Mouse (Mus musculus) cerebellum, adult 9-11 months (tissue): ENCODE data around the gene St13.

Experiments
- DNase-seq: peaks from one replicate; pipeline ENCODE4 v3.0.0; 2022

St13 gene

DNA sequence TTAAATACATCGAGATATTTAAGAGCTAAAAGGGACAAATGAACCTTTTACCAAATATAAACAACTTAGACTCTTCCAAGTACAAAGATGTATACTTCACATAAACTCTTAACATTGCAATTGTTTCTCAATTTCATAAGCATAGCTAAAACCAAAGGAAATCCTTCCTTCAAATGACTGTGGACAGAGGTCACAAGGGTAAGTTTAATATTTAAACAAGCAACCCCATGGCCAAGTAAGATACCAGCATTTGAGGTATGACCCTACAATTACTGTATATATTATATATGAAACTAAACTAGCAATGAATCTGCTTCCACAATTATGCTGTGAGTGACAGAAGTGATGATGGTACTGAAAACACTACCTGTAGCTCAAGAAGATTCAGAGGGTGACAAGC lies 35.6 kb downstream of the St13 start:
- DNase-seq: no peak

DNA sequence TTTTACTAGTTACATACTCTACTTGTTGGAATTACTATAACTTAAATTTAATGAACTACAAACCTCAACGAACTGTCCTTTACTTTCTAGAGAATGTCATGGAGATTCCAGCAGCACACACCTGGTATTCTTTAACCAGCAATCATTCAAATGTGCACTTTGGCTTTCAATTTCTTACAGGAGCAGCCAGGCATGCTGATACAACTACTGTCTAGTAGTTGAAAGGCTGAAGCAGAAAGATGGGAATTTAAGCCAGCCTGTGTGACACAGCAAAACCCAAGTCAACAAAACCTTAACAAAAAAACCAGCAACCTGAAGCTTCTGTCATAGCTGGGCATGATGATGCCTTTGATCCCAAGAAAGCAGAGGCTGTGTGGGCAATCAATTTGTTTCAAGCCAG lies 37.4 kb downstream of the St13 start:
- DNase-seq: no peak

DNA sequence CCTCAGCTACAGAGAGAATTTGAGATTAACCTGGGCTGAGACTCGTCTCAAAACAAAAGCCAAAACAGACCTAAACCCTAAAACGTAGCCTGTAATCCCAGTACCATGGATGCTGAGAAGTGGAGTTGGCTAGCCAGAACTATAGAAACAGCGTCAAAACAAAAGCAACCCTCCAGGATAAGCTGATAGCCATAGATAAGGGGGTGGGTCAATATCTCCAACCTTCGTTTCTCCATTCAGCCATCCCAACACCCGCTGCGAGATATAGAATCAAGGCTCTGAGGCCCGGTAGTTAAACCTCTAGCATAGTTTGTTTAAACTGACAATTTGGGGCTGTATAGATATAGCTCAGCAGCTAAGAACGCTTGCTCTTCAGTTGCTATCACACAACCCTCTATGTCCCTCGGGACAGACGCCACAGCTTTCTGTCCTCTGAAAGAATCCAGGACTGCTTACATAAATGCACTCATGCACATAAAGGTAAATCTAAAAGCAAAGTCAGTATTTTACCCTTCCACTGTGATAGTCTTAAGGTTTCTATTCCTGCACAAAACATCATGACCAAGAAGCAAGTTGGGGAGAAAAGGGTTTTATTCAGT lies 38.4 kb downstream of the St13 start:
- no peak for DNase-seq

DNA sequence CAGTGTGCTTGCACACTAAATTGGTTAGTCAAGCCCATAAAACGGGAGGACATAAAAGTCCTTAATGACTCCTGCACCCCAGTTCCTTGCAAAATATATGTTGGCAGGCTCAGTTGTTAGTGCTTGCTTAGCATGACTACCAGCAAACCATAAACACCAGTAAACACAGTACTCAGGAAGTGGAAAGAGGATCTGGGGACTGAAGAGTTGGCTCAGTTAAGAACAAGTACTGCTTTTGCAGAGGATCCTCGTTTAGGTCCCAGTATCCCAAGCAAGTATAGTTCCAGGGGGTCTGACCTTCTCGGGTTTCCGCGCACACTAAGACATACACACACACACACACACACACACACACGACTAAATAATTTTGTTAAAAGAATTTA lies 38.9 kb downstream of the St13 start:
- DNase-seq: no peak

DNA sequence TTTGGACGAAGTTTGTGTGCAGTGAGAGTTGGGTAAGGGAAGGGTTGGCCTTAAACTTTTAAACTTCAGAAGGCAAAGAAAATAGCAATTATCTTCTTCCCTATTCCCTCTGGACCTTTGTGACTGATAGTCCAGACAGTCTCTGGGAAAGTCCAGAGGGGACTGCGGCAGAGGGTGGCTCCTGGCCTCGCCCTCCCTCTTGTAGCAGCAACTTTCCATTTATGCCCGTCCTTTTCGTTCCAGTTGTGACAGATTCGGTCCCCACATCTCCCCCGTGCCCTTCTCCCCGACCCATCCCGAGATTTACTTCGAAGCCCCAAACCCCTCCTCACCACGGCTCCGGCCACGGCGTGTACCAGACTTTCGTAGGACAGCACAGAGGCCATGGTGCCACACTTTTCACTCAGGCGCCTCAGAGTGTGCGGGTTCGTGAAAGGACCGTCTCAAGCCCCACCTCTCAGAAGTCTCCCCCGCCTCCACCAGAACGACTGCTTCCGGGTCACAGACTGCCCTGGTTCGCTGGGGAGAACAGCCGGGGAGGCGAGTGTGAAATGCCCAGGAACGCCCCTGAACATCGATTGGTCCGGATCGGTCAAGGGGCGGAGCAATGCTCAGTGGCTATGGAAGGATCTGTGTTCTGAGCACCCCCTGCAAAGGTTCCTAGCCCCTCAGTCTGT lies 39.4 kb downstream of the St13 start, which contains the start of gene Slc25a17:
Slc25a17 (minus strand) TSS at position 468 of the 677 bp plus-strand sequence.
- peak; percentile 95 for DNase-seq

DNA sequence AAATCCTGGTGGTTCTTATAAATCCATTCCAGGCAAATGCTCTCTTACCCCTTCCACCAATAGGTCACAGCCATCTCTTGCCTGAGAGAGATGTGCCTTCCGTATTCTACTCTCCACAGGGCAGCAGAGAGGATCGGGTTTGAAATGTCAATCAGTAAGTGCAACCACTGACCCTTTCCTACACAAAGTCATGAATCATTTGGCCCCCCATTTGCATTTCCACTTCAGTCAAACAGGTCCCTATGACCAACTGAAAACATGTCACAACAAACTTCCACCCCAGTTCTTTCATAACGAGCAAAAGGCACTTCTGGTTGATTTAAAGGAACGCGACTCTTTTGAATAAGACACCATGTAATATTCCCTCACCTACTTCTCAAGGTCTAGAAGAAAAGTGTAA lies 40.5 kb downstream of the St13 start:
- no peak for DNase-seq

DNA sequence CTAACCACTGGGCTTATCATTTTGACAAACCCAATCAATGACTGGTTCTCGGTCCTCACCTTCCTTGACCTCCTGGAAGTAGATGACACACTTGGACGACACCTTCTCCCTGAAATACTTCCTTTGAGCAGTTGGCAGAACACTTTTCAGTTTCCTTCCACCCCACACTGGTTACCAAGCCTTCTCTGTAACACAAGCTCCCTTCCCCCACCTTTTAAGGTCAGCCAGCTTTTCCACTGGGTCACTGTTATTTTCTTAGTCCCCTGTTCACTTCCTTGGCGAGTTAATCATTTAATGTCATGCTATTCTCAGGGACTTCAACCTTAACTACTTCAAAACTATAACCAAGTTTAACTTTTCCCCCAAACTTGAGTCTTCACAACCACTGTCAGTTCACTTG lies 40.9 kb downstream of the St13 start:
- no peak for DNase-seq

DNA sequence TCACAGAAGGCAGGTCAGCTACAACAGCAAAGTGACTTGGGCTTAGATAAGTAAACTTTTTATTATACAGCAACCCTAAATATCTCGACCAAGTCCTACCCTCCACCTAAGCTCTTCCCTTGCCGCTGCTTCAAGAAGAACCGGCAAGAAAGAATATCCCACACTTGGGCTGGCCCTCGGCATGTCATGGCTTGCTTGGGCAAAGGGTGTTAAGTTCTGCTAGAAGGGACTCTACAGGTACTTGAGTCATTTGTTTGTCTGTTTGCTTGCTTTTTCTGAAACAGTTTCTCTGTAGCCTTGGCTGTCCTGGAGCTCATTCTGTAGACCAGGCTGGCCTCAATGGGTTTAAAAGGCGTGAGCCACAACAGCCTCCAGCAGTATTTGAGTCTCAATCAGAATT lies 42.9 kb downstream of the St13 start:
- no peak for DNase-seq

DNA sequence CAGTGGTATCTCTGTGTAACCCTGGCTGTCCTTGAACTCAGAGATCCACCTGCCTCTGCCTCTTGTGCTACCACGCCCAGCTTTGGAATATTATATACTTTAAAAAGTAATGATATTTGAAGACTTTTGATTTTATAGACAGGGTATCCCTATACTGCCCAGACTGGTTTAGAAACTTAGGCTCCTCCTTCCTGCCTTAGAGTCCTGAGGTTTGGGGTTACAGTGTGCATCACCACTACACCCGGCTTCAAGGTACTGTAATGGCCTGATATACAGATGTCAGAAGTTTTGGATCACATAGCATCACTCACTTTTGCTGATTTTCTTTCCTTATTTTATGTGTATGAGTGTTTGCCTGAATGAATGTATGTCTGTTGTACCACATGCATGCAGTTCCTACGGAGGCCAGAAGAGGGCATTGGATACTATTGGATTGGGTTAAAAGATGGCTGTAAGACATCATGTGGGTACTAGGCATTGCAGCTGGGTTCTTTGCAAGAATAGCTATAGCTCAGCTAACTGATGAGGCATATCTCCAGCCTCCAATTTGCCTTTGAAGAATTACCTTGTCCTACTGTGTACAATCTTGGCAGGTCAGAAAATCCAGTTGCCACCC lies 44.6 kb downstream of the St13 start:
- DNase-seq: no peak

DNA sequence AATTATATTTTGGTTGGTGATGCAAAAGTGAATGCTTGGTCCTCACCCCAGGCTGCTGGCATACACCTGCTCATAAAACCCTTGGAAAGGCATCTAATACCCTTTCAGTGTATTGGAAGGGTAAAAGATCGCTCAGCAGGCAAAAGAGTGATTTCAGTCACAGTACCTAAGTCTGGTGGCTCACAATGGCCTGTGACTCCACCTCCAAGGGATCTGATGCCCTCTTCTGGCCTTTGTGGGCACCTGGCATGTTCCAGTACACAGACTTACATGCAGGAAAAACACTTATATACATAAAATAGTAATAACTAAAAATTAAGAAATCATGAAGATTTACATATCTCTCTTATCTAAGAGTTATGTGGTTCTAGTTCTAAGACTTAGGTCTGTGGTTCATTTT lies 47.2 kb downstream of the St13 start:
- no peak for DNase-seq

DNA sequence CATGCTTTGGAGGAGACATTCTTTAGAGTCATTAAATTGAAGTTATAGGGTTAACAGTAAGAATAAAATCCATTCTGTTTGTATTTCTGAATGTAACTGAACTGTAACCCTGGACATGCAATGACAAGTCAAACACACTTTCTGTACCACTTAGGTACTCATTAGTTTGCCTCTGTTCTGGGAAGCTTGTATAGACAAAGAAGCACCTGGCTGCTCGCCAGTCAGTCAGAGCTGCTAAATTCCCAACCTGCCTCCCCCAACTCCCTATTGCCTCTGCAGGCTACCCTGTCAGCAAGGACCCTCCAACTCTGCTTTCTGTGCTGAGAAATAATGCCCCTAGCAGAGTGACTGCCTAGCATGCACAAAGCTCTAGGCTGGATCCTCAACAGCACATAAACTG lies 49.5 kb downstream of the St13 start:
- no peak for DNase-seq

DNA sequence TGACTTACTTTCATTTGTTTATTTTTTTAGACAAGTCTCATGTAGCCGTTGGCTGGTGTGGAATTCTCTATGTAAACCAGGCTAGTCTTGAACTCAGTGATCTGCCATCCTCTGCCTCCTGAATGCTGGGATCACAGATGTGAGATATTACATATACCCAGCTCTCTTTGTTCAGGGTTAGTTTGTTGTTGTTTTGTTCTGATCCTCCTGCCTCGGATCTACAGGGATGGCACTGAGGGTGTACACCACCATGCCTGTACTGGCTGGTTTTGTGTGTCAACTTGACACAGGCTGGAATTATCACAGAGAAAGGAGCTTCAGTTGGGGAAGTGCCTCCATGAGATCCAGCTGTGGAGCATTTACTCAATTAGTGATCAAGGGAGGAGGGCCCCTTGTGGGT lies 51.5 kb downstream of the St13 start:
- DNase-seq: no peak

DNA sequence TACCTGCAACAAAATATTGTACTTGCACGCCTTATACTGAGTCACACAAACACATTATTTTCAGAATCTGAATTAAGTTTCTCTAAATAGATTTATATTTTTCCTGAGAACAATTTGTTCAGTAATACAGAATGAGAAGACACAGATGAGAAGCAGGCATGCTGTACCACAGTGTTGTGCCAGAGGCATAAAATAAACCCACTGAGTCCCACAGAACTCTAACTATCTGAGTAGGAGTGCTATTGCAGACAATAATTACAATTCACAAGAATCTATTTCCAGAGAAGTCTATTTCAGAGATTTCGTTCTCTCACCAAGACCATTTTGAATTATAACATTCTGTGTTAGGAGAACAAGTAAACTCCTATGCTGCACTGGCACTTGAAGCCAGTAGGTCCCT lies 52.4 kb downstream of the St13 start:
- DNase-seq: no peak

DNA sequence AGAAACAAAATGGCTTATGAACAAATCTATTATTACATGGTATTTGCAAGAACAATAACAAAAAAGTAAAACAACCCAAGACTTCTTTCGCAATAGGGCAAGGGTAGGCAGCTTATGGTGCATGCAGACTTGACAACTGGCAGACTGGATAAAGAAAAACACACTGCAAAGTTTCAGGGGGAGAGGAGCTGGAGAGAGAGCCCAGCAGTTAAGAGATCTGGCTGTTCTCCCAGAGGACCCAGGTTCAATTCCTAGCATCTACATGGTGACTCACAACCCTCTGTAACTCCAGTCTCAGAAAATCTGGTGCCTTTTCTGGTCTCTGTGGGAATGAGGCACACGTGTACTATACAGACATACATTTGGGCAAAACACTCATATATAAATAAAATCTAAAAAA lies 58.5 kb downstream of the St13 start:
- DNase-seq: no peak

DNA sequence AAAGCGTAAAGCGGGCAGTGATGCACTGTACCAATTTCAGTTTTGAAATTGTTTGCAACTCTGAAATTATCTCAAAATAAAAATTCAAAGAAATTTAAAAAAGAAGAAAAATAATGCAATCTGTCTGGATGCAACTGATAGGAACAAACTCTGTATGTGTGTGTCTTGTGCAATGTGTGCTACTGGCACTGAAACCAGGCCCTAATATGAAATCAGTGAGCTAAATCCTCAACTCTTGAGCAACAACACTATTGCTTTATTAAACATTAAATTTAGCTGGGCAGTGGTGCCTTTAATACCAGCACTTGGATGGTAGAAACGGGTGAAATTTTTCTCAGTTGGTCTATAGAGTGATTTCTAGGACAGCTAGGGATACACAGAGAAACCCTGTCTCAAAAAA lies 60.7 kb downstream of the St13 start:
- no peak for DNase-seq

DNA sequence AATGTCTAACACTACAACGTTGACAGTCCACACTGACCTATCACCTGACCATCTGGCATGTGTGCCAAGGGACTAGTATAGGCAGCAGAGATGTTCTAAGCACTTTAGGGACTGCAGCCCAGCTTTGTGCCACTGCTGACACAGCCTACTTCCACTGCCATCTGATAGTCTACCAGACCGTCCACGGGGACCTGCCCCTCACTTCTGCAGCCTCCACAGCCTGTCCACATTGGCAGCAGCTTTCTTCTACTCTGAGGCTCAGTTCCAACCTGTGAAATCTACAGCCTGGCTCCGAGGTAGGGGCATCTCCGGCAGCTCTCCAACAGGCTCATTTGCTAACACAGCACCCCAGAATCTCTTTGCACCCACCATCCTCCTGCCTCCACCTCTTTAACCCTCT lies 63.4 kb downstream of the St13 start:
- peak; percentile 75 for DNase-seq

DNA sequence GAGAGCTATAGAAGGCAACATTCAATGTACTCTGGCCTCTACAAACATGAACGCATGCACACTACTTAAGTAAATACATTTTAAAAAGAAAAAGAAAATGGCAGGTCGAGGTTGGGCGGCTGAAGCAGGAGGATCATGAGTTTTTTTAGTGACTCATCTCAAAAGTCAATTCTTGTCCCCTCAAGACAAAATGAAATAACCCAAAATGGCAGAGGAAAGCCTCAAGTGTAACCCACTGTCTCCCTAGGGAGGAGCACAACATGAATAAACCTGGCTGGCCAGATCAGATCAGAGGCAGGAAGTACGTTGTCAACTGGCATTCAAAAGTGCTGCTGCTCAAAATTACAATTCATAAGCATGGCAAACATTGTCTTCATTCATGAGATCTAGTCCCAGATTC lies 67.4 kb downstream of the St13 start:
- no peak for DNase-seq

DNA sequence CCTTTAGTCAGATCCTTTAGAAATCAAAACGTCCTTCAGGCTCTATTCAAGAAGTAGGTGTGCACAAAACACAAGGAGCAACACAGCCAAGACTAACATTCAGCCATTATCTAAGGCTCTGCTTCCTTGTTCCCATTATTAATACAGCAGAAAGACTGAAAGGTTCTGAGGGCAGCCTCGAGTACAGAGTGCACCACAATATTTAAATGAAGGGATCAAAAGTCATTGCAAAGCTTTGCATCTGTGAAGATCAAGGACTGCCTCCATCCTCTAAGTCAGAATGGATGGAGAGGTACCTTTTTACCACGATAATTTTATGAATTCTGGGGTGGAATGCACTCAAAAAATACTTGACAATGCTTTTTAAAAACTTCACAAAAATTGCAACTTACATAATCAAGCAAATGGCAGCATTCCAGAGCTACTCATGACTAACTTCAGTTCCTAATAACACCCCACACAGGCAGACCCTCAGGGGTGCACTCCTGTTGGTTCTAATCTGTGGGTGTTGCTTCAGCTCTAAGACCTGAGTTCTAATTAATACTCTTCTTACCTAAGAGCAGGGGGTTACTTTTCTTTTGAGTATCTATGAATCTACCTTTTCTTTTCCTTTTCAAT lies 69.0 kb downstream of the St13 start:
- no peak for DNase-seq

DNA sequence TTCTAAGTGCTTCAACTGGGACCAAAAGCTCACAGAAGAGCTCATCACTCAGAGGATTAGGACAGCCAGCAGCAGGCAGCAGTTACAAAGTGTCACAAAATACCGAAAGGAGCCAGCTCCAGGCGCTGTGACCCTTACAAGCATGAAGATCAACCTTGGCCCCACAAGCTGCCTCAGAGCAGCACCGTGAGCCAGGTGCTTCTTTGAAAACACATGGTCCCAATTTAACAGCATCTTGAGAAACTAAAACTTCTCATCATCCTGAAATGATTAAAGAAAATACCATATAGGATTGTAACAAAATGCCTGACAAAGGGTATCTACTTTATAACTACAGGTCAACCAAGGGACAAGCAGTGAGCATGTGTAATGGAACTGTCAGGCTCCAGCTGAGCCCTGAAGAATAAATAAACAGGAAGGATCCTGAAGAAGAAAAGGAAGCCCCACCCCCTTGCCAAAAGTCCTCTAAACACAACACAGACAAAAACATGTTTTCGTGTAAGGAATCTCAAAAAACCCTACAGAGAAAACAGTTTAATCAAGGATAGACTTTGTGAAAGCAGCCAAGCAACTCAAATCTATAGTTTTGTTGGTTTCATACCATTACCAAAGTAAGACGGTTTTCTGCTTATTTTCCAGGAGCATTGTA lies 70.0 kb downstream of the St13 start:
- no peak for DNase-seq

DNA sequence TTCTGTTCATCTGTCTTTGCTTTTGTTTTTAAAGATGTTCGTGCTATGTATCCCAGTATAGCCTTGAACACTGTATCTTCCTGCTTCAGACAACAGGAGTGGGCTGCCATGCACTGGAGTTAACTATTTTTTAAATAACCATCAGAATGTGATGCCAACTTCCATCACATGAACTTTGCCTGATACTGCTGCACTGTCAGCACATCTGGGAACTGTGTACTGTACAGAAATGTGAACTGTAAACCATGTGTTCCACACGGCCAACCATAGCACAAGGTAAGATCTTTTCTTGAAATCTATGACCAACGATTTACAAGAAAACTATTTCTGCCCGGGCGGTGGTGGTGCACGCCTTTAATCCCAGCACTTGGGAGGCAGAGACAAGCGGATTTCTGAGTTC lies 72.4 kb downstream of the St13 start:
- no peak for DNase-seq

DNA sequence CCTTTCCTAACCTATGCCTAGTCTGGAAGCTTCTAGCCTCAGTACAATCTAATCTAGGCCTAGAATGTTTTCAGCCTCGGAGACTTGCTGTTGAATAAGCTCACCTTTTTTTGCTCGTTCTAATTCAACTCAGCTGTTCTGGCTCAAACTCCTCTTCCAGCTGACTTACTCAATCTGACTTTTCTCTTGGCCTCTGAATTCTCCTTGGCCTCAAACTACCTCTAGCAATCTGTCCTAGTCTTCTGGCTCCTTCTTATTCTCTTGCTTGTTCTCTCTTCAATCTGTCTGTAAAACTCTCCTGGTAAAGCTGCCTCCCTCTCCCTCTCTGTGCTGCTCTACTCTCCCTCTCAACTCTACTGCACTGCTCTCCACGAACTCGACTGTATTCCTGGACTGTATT lies 74.9 kb downstream of the St13 start:
- no peak for DNase-seq

DNA sequence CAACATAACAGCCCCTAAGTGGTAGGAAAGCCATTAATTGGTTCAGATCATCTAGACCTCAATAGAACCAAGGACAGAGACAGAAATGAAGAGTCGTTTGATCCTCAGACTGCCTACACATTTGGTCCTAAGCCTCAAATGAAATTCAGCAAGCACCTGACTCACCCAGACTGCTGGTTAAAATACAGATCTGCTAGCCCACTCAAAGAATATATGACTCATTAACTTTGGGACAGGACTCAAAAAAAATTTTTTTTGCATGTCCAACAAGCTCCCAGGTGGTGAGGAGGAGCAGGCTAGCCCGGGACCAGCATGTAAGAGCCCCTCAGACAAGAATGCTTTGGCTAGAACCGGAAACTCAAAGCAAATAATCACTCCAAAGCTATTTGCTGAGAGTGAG lies 79.7 kb downstream of the St13 start:
- DNase-seq: no peak

DNA sequence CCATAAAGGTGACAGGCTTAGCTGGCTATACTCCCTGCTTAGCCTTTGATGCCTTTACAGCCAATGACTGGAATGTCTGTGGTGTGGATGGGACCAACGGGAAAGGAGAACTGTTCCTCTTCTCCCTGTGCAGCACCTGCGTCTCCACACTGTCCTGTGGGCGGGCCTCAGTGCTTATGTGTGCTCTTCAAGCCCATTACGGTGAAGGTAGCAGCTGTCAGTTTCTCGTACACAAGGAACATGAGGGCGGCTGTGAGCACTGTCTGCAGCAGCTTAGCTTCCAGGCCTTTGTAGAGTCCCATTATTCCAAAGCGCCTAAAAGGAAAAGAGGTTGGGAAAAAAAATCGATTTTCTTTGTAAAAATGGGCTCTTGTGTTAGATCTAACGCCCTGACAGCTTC lies 80.4 kb downstream of the St13 start:
- DNase-seq: no peak

DNA sequence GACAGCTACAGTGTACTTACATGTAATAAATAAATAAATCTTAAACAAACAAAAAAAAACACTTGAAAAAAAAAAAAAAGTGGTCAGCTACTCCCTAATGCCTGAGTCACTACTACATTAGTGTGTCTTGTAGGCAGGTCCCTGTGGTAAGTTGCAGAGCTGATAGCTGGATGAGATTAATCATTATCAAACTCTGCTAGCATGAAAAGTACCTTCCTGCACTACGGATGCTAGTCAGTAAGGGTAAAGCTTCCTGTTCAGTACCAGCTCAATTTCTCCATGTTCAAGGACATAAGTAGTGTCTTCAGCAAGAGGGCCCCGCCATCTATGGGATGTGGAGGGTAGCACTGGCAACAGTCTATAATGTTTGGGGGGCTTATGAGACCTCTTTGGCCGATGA lies 85.9 kb downstream of the St13 start:
- DNase-seq: no peak
